Mouse (Mus musculus): ENCODE measurements at regions not wholly inside any gene's neighbourhood (a gene's known extent, or its start where the extent isn't known, plus 50 kb on each side); places are given as distances from the start of the nearest gene placed in this dataset.

DNA sequence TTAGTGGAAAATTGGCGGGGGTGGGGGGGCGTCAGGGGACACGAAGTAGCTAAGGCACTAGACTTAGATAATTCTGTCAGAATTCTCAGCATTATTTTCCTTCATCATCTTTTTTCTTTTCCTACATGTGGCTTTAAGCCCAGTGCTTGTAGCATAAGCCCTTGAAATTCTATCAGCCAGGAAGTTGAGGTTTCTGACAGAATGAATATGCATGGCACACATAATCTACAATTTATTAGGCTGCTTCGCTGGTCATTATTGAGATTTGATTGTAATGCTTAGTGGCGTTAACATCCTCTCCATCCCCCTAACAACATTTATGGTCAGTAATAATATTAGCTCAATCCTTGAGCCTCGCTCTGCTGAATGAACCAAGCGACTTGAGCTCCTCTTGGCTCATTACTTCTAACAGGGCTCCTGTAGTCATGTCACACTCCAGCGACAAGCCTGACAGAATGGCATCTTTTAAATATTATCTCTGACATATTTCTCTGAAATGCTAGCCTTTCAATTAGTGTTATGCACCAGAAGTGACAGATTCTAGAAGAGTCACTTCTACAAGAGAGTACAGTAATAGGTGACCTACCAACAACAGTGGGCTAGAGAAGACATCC lies 222.1 kb upstream of the Btbd3 start:
- TF ChIP-seq MYOD1 (IDR thresholded peaks at IDR 0.05; ENCODE audit: control insufficient read depth in 1 of 3, insufficient read length in 2 of 3, low read depth in 2 of 3) (no peak), USF1 (IDR thresholded peaks at IDR 0.05; ENCODE audit: low read depth) (no peak), POLR2A (IDR thresholded peaks at IDR 0.05; ENCODE audit: insufficient read length, low read depth) (no peak), POLR2AphosphoS2 (IDR thresholded peaks at IDR 0.05; ENCODE audit: insufficient read length, low read depth) (no peak), TCF12 (IDR thresholded peaks at IDR 0.05; ENCODE audit: insufficient read depth, poor library complexity, severe bottlenecking) (no peak), SRF (IDR thresholded peaks at IDR 0.05; ENCODE audit: control insufficient read depth, insufficient read length, low read depth) (no peak), MYOG (IDR thresholded peaks at IDR 0.05; ENCODE audit: control insufficient read depth in 1 of 3, insufficient read depth in 1 of 3, insufficient read length in 2 of 3, low read depth in 2 of 3) (no peak), MAX (IDR thresholded peaks at IDR 0.05; ENCODE audit: low read depth) (no peak), CEBPB (IDR thresholded peaks at IDR 0.05; ENCODE audit: insufficient read depth, poor library complexity, severe bottlenecking) (no peak)
